Mouse (Mus musculus) bone marrow macrophage, adult 2 months (primary cell): ENCODE data around the gene Cspg4.

Experiments used
- CTCF ChIP-seq: IDR thresholded peaks from 2 replicates; pipeline ENCODE4 v1.5.1; 2012; ENCODE audit warnings: low read depth, mild to moderate bottlenecking, low read length, moderate library complexity
- POLR2A ChIP-seq: IDR thresholded peaks from 2 replicates; pipeline ENCODE4 v1.6.1; 2012; ENCODE audit warnings: mild to moderate bottlenecking, low read depth, low read length, borderline replicate concordance

DNA sequence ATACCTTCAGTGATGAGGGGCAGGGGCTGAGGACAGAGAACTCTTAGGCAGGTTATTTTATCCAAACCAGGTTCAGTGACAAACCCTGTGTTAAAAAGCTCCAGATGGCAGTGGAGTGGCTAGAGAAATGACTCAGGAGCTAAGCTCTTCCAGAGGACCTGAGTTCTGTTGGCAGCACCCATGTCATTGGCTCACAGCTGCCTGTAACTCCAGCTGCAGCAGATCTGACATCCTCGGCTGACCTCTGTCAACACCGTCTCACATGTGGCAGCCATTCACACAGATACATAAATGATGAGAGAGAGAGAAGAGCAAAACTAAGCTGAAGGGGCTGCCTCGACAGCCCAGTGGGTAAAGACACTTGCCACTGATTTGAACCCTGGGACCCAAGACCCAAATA is 7.4 kb upstream of the Cspg4 start:
- TF ChIP-seq POLR2A, result no peak
- TF ChIP-seq CTCF, result no peak
